Mouse (Mus musculus): Measurements from ENCODE around the gene S100pbp. TPM values are rescaled to one million over a fixed set of nuclear protein-coding genes. Genes with fewer than 3 reads are reported as not detected.
A peak's percentile ranks its signal among the peaks of the same experiment; 100 is the strongest.
"Not testable (repeated sequence)": the region's sequence is repeated elsewhere in the genome, so short reads cannot be mapped to it uniquely, and the experiment has no call there.

The S100pbp gene
- total RNA-seq, 2 experiments from 2014 or later, result 36.8 to 37.0 TPM

DNA sequence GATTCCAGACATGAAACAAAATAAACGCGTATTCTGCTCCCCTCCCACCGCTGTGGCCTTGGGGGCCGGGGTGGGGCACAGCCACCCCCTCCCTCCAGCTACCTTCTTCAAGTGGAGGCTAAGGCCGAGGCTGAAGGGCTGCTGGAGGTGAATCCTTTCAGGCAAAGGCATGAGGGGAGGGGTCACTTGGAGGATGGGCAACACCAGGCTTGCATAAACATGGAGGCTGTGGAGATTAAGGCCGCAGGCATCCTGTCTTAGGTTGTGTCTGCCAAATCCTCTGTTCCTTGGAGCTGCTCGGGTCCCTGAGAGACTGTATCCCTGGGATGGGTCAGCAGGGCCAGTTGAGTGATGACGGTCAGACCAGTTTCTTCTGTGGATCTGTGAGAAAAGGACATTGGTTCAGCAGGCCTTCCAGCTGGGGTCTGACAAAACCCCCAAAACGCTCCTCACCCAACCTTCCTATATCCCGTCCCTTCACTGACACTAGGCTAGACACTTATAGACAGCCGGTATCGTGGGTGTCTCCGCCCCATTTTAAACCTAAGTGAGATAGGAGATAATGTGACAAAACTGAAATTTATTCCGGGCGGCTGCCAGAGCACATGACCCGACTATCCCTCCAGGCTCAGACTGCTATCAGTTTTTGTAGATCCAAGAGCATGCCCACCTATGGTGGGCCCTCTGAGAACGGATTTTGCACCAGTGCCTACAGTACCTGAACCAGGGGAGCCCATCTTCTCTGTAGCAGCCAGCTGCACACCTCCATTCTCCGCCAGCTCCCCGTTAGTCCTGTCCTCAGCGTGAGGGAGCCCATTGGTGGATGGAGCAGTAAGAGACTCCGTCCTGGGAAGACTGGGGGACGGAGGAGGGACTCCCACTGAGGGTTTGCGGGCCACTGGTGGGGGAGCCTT is 31.8 kb upstream of the S100pbp start:
- DNase-seq (ENCODE audit: low spot score in 2 of 2), result no peak

DNA sequence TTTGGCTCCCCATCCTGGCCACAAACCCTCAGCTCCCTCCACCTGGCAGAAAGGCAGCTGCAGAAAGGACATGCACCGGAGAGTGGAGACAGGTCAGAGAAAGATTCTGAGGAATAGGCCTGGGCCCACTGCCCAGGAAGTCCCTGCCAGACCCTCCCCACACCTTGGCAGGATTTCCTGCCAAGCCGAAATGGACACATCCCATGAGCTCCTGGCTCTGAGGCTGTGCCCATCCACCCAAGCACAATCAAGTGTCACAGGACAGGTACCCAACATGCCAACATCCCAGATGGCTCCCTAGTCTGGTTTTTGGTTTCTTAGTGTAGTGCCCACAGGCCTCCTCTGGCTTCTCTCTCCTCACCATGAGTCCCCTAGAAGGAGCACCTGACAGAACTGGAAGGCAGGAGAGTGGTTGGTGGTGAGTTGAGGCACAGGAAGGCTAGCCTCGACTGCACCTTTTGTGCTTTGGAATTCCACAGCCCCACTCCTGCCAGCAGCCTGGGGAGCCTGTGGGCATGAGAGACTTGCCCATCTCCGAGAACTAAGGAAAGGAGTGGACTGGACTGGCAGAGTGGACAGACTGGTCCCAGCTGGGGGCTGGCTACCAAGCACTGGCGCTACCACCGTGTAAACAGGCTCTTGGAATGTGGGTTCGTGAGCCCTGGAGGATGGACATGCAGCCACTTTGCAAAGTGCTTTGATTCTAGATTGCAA is 31.0 kb upstream of the S100pbp start:
- no peak for DNase-seq (ENCODE audit: low spot score in 2 of 2)

- DNase-seq (ENCODE audit: low spot score in 2 of 2), result no peak
Observed at GRCm38 (mm10) chr4:129219198-129219597, 29.7 kb upstream of the S100pbp start.

DNA sequence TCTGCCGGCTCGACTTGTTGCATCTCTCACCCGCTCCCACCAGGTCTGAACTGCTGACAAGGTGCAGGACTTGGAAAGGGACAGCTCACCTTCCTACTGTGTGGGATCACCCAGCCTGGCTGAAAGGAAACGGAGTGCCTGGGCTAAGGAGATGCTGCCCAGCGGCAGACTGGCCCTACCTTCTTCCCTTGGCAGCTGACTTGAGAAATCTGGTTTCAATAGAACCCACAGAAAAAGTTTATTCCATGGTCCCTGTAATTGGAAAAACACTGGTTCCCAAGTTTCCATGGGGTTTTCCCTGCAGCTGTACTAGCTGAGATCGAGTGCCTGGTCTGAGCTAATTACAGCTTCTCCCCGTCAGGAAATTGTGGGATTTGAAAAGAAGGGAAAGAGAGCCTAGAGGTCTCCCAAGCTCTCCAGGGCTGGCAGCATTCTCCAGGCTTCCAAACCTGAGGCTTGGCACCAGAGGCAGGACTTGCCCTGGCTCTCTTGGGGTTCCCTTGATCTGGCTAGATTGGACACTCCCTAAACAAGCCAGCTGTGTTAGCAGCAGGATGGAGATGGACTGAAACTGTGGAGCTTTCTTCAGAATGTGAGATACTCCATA is 29.1 kb upstream of the S100pbp start:
- no peak for DNase-seq (ENCODE audit: low spot score in 2 of 2)

DNA sequence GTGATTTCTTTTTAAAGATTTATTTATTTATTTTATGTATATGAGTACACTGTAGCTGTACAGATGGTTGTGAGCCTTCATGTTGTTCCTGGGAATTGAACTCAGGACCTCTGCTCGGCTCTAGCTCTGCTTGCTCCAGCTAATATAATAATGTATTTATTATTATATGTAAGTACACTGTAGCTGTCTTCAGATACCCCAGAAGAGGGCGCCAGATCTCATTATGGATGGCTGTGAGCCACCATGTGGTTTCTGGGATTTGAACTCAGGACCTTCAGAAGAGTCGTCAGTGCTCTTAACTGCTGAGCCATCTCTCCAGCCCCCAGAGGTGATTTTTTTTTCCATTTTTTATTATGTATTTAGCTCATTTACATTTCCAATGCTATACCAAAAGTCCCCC is 23.0 kb upstream of the S100pbp start:
- DNase-seq (ENCODE audit: low spot score in 2 of 2), result not testable (repeated sequence)

DNA sequence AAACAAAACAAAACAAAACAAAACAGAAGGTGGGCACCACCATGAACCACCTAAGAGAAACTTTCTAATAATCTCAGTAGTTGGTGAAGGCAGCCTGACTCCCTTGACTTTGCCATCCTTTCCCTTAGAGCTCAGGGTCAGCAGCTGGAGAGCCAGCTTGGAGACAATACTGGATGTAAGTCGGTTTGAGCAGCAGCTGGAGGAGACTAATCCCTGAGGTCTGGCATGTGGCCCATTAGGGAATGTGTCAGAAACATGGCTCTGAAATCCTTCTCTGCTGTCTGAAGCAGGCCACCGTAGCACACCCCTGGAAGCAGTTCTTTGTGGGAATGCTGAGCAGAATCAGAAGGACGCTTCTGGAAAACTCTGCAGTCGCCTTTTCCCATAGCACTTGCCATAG is 21.9 kb upstream of the S100pbp start:
- no peak for DNase-seq (ENCODE audit: low spot score in 2 of 2)

GRCm38 (mm10) chr4:129209504-129209903 is 20.0 kb upstream of the S100pbp start:
- no peak for DNase-seq (ENCODE audit: low spot score in 2 of 2)

GRCm38 (mm10) chr4:129206792-129207191 is 17.3 kb upstream of the S100pbp start:
- no peak for DNase-seq (ENCODE audit: low spot score in 2 of 2)

DNA sequence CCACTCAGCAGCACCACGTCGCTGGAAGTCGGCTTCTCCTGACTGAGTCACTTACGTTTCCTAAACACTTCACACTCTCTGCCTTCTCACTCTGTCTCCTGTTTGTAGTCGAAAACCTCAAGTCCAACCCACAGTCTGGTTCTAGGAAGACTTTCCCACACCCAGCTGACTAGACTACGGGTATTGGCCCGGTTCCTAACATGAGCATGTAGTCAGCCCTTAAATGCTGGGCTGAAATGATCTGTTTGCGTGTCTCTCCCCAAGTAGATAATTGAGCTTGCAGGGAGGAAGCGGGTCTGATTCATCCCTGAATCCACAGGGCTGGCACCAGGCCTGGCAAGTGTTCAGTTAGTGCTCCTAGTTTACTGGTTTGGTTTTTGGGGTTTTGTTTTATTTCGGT is 15.1 kb upstream of the S100pbp start:
- no peak for DNase-seq (ENCODE audit: low spot score in 2 of 2)

DNA sequence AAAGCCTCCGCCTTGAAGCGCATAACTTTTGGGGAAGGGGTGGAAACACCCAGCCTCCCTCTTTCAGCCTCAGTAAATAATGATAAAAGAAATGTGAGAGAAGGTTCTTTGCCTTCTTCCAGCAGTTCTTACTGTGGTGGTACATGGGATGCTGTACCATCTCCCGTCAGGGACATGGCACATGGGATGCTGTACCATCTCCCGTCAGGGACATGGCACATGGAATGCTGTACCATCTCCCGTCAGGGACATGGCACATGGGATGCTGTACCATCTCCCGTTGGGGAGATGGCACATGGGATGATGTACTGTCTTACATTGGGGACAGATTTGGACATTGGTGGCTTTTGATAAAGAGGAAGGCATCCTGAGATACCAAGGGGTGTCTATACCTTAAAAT is 8.0 kb upstream of the S100pbp start:
- no peak for DNase-seq (ENCODE audit: low spot score in 2 of 2)

DNA sequence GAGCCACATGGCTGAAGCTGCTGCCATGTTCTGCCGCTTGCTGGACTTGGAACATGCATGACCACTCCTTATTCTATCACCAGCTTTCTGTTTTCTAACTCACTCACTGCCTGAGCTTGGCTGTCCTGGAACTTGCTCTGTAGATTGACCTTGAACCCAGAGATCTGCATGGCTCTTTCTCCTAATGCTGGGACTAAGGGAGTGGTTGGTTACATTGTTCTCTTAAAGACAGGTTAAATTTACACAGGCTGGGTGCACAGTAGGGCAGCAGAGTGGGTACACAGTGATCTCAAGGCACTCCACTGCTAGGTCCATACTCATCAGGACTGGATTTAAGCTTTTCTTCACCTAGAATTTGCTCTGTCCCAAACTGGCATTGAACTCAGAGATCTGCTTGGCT is 4.8 kb upstream of the S100pbp start:
- DNase-seq (ENCODE audit: low spot score in 2 of 2), result no peak

GRCm38 (mm10) chr4:129191691-129192090 is 2.2 kb upstream of the S100pbp start:
- no peak for DNase-seq (ENCODE audit: low spot score in 2 of 2)

DNA sequence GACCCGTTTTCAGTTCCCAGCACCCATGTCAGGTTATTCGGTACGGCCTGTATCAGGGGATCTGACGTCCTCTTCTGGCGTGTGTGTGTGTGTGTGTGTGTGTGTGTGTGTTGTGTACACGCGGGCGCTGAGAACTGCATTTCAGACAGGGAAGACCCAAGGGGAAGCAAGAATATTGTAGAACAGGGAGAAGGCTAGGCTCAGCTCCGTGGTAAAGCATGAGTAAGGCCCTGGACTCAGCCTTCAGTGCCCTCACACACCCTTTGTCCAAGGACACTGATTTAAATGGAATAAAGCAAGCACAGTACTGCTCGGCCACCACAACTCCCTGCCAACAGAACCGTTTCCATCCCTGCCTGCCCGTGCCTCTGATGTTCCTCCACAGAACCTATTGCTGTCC is 1.0 kb upstream of the S100pbp start:
- DNase-seq (ENCODE audit: low spot score in 2 of 2), result peak in 1 of 2 experiments; percentile 32

GRCm38 (mm10) chr4:129188803-129189541 is 555 bp downstream of the S100pbp start:
- peak; percentile 68 to 77 for DNase-seq (ENCODE audit: low spot score in 2 of 2)

- no peak for DNase-seq (ENCODE audit: low spot score in 2 of 2)
Observed at GRCm38 (mm10) chr4:129188041-129188659, 1.4 kb downstream of the S100pbp start.

- DNase-seq (ENCODE audit: low spot score in 2 of 2), result no peak
Observed at GRCm38 (mm10) chr4:129179560-129179959, 10.0 kb downstream of the S100pbp start.

DNA sequence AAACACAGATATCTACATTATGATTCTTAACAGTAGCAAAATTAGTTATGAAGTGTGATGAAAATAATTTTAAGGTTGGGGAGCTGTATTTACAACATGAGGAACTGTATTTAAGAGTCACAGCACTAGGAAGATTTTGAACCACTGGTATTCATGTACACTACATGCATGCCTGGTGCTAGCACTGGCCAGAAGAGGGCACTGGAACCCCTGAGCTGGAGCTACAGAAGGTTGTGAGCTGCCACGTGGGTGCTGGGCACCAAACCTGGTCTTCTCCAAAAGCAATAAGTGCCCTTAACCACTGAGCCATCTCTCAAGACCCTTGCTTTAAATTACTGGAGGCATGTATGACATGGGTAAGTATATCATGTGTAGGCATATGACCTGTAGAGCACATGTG is 17.0 kb downstream of the S100pbp start:
- DNase-seq (ENCODE audit: low spot score in 2 of 2), result no peak

GRCm38 (mm10) chr4:129161581-129162255 is 27.8 kb downstream of the S100pbp start:
- DNase-seq (ENCODE audit: low spot score in 2 of 2), result no peak

DNA sequence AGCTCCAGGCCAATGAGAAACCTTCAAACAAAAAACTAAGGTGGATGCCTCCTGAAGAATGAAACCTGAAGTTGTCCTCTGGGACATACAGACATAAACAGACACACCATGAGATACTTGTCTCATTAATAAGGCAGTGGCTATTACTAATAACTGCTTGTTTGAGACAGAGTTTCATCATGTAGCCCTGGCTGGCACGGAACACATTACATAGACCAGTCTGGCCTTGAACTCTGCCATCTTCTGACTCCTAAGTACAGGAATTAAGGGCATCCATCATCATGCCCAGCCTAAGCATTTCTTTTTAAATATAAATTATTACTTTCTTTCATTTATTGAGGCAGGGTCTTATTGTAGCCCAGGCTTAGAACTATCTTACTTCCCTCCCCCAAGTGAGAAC is 28.5 kb downstream of the S100pbp start:
- DNase-seq (ENCODE audit: low spot score in 2 of 2), result no peak

- no peak for DNase-seq (ENCODE audit: low spot score in 2 of 2)
Observed at GRCm38 (mm10) chr4:129158549-129158948, 31.0 kb downstream of the S100pbp start.

Measured in layer of hippocampus, postnatal 10 days (tissue).